Mouse (Mus musculus) heart, adult 18-20 months (tissue): ENCODE measurements around the gene Rxra. TPM values are rescaled to one million over a fixed set of nuclear protein-coding genes. Genes with fewer than 3 reads are reported as not detected.

Experiments used
- DNase-seq, 2 experiments: peaks; one replicate each; pipeline ENCODE4 v3.0.0; 2021 to 2022; ENCODE audit warnings: mixed read lengths in 1 of 2
- total RNA-seq, 2 experiments: library from RNA; stranded (reverse); gene quantifications; 2 replicates each; pipeline ENCODE4 v1.2.3; 2021

Gene Rxra
- total RNA-seq, 2 experiments from 2014 or later, result 51.3 to 52.4 TPM

DNA sequence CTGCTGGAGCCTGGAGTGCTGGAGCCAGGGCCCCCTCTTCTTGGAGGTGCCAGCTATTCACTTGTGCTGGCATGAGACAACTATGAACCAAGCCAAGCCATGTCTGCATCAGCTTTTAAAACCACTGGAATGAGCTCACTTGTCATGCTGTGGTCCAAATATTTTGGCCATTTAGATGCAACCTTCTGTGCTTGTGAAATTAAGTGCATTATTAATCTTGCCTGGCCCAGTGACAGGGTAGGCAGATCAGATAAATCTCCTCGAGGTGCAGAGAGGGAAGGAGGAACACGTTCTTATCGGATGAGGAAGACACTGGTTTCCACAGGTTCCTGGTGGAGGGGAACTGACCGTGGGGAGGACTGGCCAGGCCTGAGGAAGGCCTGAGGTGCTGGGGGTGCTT, 8.6 kb upstream of the Rxra start:
- no peak for DNase-seq

DNA sequence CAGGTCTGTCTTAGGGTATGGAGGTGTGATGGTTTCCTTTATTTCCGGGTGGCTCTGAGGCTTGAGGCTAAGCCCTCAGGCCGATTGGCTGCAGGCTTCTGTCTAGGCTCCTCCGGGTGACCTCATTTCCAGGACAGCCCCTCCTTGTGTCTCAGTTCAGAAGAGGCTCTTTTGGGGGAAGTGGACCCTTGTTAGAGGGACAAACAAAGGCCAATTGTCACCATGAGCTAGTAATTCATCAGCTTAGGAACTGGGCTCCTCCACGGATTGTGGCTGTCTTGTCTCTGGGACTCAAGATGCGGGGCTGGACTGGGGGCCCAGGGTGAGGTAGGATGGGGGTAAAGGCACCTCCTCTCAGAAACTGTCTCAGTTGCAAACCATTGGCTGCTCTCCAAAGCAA, 5.5 kb upstream of the Rxra start:
- no peak for DNase-seq

DNA sequence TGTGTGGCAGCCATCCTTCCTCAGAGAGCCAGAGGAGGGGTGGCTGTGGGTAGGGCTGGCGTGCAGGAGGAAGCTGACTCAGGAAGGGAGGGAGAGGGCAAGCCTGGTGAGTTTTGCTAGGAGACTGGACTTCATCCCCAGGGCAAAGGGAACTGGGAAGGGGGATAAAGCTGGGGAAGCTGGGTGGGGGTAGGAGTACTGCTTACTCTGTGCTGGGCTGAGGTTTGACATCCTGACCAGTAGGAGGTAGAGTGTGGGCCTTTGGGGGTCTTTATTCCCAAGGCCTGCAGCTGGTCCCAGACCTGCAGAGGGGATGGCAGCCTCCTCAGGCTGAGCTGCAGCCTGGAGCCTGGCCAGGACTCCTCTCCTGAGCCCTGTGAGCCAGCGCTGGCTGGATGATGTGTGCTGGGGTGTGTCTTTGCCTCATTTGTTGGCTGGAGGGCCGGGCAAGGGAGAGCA, 4.6 kb upstream of the Rxra start:
- peak; percentile 32 to 61 for DNase-seq

DNA sequence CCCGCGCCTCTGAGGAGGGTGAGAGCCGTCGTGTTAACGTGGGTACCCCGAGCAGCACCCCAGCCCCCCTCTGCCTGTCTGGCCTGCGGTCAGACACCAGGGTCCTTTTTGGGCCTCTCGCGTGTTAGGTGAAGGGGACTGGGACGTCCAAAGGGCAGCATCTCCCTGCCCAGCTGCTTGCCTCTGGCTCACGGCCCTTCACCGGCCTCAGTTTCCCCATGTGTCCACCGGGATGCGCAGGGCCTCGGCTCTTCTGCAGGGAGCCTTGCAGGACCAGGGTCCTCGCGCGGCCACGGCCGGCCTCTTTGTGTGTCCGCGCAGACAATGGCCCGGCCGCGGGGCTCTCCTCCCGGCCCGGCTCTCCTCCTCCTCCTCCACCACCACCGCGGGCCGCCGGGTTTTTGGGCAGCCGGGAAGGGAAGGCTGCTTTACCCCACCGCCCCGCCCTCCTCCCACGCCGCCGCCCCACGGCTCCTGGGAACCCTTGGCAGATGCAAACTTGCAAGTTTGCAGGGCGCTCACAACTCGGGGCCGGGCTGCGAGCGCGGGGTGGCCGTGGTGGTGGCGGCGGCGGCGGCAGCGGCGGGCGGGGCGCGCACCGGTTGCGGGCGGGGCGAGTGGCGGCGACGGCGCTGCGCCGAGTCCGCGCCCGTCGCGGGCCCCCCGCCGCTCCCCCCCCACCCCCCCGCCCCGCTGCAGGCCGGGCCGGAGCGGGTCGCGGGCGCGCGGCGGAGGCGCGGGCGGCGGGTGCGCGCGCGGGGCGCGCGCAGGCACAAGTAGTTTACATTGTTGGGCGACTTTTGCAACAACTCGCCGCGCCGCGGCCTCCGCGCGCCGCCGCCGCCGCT, 462 bp downstream of the Rxra start:
- DNase-seq, result peak; percentile 85 to 86

DNA sequence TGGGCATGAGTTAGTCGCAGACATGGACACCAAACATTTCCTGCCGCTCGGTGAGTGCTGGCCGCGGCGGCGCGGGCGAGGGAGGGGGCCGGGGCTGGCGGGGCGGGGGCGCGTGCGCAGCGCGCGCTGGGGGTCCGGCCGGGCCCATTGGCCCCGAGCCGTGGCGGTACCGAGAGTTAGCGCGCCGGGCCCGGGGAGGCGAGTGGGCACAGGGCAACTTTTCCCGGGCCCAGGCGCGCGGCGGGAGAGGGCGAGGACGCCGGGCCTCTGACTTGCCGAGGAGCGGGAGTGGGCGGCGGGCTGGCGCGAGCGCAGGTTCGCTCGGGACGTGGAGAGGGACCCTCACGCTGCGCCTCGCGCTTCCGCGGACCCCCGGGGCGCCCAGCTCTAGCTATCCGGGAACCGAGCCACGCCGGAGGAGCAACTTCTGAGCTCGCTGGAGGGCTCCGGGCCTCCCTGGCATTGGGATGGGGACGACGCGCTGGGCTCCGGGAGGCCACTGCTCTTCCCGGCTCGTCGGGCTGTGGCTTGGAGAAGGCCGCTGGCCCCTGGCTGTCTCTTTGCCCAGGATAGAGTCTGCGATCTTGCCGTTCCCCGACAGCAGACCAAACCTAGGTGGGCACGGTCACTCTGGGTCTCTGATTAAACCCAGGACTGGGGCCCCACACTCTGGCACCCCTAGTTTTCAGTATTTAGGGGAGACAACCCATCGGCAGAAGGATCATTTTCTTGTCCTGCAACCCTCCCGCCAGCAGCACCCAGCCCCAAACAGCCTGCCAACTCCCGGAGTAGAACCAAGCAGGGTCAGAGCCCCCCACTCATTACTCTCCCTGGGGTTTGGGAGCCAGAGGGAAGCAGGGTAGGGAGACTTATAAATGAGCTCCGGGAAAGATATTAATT, 1.4 kb downstream of the Rxra start:
- peak; percentile 55 to 69 for DNase-seq

DNA sequence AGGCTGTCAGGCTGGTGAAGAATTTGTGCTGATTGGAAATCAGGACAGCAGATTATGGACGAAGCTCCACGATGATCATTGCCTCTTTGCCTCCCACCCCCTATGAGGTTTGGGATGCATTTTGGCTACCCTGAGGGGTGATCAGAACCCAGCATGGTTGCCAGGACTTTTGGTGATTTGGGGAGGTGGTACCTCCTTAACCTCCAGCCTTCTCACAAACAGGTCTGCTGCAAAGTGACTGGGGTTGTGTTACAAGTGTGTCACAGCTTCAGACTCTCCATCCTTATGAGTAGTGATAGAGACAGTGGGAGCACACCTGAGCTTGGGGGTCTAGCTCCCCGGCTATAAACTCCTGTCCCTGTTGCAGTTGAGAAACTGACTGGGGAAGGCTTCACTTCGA, 2.1 kb downstream of the Rxra start:
- DNase-seq, result peak in 1 of 2 experiments; percentile 40

DNA sequence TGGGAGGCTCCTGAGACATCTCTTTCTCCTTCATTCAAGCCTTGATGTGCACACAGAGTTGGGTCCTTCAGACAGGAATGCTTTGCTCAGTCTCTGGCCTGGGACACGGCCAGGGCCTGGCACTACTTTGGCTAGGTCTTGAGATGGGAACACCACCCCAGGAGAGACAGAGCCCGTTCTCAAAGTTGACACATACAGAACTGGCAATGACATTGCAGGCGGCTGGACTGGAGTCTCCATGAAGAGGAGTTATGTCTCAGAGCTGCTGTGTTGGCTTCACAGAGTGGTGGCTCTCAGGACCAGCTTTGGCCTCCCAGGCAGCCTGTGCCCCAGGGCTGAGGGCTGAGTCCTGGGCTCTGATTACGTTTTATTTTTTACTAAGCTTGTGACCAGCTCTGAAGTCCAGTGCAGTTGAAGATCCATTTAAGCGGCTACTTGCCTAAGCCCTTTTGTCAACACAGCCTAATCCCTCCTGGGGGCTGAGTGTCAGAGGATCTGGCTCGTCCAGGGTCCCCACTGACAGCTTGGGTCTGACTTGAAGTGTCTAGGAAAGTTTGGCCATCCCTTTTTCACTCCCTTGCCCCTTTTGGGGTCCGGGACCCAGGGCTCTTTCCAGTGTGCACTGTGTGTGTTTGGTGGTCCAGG, 2.7 kb downstream of the Rxra start:
- DNase-seq, result peak; percentile 55 to 66

DNA sequence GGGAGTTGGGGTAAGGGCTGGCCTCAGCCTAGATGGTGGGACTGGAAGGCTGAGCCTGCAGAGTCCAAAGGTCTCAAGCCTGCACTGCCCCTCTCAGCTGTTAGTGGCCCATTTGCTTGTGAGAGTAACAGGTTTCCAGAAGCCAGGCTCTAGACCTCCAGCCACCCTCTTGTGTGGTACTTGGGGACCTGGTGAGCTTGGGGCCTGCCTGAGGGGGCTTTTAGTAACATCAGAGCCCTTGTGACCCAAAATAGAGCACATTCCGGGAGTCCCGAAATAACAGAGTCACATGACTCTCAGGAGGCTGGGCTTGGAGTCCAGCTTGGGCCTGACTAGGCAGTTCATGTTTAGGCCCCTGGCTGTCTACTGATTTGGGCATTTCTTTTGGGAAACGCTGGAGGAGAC, 3.4 kb downstream of the Rxra start:
- DNase-seq, result peak; percentile 82

DNA sequence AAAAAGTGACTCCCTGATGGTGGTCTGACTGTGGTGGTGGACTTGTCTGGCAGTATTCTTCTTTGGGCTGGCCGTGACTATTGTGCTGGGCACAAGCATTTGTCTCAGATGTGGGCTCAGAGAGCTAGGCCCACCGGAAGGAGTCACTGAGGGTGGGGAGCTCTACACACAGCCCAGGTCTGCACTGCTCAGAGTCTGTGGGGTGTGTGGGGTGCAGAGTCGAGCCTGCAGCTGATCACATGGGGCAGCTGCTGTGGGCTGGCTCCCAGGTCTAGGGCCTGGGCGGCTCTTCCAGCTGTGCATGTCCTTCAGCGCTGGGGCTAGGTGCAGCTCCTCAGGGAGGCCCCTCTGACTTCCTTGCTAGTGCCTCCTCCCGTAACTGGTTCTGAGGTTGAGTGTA, 3.8 kb downstream of the Rxra start:
- DNase-seq, result no peak

DNA sequence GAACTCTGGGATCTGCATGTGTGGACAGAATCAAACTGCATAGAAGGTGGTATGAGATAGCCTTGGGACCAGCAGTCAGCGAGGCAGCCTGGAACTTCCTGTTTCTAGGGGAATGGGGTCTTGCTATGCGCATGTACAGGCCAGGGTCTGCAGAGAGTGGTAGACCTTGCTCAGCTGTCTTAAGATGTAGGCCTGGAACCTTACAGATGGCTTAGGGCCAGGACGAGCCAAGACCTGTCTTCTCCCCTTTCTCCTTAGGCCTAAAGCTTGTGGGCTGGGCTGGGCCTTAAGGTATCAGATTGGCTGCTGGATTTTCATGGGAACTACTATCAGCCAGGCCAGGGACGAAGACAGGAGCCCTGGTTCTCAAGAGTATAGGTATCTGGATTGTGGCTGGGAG, 4.4 kb downstream of the Rxra start:
- peak in 1 of 2 experiments; percentile 29 for DNase-seq

DNA sequence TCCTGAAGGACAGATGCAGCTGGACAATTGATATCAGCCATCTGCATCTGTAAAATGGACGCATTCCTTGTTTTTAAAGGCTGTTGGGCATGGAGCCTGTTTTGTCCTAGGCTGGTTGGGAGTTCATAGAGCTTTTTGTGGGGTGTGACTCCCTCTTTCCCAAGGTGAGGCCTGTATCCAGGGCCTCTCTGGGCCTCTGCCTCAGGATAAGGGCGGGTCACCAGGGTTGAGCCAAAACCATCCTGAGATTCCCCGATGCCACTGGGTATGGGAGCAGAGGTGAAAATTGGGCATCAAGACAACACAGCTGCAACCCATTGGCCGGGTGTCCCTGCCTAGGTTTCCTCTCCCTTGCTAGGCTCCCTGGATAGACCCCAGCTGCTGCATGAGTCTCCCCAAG, 5.2 kb downstream of the Rxra start:
- peak in 1 of 2 experiments; percentile 13 for DNase-seq

DNA sequence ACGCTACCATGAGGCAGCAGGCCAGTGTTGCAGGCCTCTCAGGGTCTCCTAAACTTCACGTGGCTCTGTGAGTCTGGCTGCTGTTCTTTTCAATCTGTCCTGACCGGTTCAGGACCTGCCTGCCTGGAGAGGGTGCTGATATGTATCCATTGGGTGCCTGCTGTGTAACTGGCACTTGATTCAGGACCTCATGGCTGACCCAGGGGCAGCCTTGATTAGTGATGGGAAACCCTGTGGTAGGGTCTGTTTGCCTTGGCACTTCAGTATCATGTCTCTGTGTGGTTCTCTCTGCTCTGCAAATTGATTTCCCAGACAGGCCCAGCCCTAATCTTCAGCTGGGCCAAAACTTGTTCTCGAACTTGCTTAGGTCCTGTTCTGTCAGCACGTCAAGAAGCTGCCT, 5.9 kb downstream of the Rxra start:
- peak in 1 of 2 experiments; percentile 21 for DNase-seq

DNA sequence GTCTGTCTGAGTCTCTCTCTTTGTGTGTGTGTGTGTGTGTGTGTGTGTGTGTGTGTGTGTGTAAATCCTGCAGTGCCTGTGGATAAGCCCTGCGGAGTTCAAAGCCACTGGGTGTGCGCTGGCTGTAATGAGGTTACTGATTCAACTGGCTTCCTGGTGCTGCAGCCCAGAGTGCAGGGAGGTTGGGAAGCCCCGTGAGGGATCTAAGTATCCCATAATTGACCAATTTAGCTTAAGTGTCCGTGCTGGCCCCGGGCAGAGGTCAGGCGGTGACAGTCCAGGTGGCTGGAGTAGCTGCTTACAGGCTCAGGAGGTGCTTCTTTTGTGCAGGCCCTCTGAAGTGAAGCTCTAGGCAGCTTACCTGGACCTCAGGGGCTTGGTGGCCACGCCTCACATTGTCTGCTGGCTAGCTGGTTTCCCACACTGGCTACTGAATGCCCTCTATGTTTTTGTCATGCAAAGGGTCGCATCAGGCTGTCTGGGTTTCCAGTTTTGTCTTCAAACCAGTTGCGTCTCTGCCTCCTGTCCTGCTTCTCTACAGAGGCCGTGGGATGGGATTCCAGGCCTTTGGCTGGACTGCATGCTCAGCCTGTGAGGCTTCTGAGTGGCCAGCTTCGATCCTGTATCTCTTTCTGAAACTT, 7.9 kb downstream of the Rxra start:
- peak in 1 of 2 experiments; percentile 7 for DNase-seq

DNA sequence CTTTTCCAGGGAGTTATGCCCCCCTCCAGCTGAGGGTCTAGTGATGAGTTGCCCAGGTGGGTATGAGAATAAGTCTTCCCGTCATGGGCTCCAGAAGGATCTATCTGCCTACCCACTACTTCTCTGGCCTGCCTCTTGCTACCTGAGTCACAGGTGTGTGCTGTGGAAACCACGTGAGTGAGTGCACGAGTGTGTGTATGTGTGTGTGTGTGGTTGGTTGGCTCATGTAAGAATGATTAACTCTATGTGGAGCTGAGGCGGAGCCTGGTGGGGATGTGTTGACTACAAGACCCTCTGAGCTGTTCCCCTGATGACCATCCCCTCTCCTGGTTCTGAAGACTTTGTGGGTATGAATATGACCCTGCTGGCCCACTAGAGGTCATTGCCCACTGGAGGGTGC, 9.7 kb downstream of the Rxra start:
- no peak for DNase-seq

DNA sequence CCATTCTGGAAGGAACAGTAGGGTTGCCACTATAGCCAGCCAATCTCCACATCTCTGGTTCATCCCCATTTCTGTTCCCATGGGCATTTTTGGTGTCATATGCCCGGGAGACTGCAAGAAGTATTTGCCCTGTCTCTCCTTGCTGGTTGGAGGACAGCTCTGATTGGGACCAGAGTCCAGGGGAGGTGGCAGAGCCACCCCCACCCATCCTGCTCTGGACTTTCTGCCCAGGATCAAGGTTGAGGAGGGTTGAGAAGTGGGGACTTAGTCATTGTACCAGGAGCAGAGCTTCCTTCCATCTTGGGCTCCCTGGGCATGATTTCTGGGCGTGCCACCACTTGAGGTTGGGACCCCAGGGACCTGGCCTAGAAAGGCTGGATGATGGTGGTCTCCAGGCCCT, 10.1 kb downstream of the Rxra start:
- peak in 1 of 2 experiments; percentile 6 for DNase-seq

DNA sequence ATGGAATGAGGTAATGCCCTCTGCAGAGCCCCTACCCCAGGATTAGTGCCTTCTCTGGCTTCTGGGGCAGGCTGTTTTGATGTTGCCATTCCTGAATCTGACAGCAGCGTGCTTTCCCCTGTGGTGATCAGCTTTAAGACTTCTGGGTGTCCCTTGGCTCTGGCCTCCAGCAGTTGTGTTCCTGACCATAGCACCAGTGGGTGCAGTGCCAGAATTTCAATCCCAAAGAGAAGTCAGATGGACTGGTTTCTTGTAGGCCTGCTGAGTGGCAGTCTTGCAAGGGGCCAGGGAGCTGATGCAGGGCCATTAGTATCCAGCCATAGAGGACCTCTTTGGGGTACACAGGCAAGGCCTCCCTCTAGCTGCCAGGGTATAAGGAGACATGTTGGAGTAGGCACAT, 10.8 kb downstream of the Rxra start:
- no peak for DNase-seq

DNA sequence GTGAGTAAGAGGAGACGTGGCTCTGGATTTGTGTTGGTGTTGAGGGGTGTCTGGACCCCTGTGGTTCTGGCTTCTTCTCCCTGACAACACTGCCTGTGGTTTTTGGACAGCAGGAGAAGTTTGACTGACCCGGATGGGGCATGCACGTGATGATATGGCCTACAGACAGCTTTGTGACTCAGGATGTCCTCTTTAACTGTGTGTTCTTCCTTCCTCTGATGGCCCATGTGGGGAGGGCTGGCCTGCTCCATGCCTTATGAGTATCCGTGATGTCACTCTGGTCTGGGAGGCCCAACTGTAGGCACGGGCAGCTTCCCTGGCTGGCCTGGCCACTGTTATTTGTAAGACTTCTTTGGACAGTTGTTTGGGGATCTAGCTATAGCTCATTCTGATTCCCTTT, 11.7 kb downstream of the Rxra start:
- peak in 1 of 2 experiments; percentile 82 for DNase-seq

DNA sequence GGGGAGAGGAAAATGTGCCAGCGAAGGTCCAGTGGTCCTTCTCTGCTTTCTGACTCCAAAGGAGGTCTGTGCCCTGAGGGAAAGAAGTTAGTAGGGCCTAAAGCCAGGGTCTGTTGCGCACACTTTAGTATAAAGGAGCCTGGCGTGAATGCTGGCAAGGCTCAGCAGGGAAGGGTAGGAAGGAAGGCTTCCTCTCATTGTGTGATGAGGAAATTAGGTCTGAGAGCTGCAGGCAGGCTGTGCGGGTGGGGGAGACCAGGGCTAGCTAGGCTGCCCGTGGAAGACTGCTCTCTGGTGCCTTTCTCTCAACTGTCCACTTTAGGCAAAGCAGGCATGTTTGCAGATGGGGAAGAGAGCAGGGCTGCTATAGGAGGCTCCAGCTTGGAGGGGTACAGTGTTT, 14.5 kb downstream of the Rxra start:
- peak in 1 of 2 experiments; percentile 81 for DNase-seq

DNA sequence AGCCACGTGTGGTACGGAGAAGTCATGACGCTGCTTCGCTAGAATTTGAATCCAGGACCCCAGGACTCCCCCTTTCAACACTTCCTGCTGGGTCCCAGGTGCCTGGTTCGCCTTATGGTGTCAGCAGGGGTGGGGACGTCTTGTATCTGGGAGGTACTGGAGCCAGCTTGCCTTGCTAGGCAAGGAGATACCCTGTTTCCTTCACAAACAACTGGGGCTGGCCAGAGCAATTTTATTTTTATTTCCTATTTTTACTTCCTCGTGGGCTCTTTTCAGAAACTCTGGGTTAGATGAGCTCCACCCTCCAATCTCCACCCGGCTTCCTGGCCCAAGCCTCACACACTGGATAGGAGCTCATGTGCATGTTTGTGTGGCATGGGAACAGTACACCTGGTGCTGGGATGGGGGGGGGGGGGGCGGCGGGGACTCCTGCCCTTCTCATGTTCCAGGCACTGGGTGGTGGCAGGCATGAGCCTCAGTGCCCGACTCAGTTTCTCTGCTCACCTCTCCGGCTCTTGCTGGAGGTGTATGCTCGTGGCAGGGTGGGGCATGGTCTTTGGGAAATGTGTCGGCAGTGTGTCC, 15.0 kb downstream of the Rxra start:
- DNase-seq, result peak in 1 of 2 experiments; percentile 62

DNA sequence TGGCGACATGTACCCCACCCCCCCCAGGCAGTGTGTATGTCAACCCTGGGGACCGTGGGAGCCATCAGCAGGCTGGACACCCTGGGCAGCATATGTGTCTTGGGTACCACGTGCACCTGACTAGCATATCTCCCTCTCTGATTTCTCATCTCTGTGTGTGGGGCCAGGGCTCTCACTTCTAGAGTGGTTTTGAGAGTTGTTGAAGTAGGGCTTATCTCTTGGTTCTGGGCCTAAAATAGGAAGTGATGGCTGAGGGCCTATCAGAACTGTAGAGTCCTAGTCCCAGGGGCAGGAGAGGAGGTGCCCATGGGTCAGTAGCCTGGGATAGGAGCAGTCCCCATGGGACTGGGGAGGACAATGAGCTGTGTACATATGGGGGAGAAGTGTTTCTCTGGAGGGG, 16.4 kb downstream of the Rxra start:
- DNase-seq, result peak; percentile 57 to 60

DNA sequence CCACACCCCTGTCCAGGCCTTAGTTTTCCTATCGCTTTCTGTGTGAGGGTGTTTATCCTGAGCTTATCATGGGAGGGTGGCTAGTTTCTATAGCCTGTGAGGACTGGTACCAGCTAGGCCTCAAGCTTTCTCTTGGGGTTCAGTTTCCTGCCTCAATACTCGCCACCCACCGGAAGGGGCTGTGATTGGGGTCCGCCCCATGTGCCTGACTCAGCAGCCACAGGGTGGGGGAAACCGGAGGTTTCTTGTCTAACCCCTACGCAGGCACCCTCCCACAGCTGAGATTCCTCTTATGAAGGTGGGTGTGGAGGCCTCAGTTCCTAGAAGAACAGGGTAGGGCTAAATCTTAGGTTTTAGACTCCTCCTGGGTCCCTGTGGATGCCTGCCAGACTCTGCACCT, 17.4 kb downstream of the Rxra start:
- DNase-seq, result no peak

DNA sequence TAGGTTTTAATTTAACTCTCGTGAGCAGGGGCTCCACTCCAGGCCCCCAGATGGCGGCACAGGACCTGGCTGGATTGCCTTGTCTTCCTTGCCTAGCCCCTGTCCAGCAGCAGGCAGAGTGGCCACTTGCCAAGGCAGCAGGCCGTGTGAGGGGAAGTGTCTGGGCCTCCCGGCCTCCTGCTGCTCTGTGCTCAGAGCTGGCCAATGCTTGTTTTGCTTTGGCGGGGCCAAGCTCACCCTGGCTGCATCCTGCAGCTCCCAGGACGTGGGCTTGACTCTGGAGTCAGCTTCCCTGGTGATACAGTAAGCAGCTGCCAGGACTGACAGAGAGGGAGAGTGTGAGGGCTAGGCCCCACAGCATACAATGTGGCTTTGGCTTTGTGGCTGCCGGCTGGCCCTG, 23.3 kb downstream of the Rxra start:
- DNase-seq, result peak; percentile 91 to 95
